Mouse (Mus musculus): ENCODE data around the gene Pdcd7.

DNA sequence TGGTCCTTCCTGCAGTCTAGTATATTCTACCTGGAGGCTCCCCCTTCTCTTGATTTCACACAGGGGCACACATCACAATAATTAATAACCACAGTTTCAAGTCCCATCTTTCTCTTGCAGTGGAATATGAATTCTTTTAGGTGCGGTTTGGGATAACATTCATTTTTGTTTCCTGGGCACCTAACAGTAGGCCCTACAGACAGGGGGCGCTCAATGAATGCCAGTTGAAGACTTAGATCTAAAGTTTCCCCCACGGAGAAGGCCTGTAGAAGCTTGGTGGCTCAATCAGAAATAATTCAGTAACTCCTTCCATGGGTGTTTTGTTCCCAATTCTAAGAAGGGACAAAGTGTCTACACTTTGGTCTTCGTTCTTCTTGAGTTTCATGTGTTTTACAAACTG, 26.5 kb downstream of the Pdcd7 start:
- no peak for TF ChIP-seq POLR2A (IDR thresholded peaks at IDR 0.05; ENCODE audit: low read depth, low read length)
- TF ChIP-seq CTCF (IDR thresholded peaks at IDR 0.05; ENCODE audit: extremely low read depth, insufficient read depth, insufficient read length, insufficient replicate concordance) = no peak
